Mouse (Mus musculus): ENCODE measurements around the gene Atrnl1. TPM values are rescaled to one million over a fixed set of nuclear protein-coding genes. Genes with fewer than 3 reads are reported as not detected.
A peak's percentile ranks its signal among the peaks of the same experiment; 100 is the strongest.

Atrnl1 gene
- polyA plus RNA-seq, 1 experiment from 2014 or later, result 3.9 TPM

DNA sequence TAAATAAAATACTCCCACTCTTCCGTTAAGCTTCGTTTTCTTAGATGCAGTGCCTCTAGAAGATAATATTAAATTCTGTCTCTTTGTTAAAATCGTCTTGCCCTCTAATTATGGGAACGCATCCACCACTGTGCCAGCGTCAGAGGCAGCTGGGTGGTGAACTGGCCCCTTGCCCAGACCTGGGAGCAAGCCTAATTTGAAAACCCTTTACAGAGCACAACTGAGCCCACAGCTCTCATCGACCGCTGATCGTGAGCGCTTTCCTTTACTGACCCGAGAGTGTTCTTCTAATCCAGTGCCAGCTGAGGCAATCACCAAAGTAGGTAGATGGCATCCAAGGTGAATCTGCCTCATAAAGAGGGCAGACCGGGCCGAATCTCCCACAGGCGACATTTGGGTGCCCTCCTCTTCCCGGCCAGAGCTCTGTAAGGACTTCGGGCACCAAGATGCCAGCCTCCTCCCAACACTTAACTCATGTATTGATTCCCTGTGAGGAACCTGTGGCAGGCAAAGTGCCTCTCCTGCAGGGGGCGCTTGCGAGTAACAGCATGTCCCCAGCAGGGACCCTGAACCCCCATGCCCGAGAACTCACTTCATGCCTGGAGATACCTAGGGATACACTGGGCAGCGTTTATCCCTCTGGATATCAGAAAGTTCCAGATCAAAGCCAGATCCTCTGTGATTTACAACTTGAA, 507.5 kb downstream of the Atrnl1 start:
- Histone ChIP-seq H3K4me1 (replicated peaks; ENCODE audit: control insufficient read depth, insufficient read depth) (0 out of 2 replicates have a peak, but pooled peaks cover 2% of the 10 kb centered on the region), H3K36me3 (ENCODE audit: control insufficient read depth, insufficient read depth, low read length) (no peaks in the 10 kb centered on the region), H3K9me3 (ENCODE audit: control insufficient read depth, low read length) (no peaks in the 10 kb centered on the region), H3K27ac (replicated peaks) (no peak overlapping the region), H3K9ac (ENCODE audit: low read length) (no peak overlapping the region), H3K4me3 (ENCODE audit: low read depth, low read length) (no peak overlapping the region), H3K4me2 (replicated peaks; ENCODE audit: low read depth) (no peak overlapping the region), H3K27me3 (ENCODE audit: control insufficient read depth, insufficient read depth, low read length) (no peaks in the 10 kb centered on the region)
- no peak for ATAC-seq (ENCODE audit: low FRiP score, low TSS enrichment)
- peak; percentile 37 for TF ChIP-seq CTCF (IDR thresholded peaks at IDR 0.05; ENCODE audit: low read depth)
- TF ChIP-seq EP300 (optimal IDR thresholded peaks at IDR 0.05), result no peak
- WGBS, result 83% methylated on average over 19 of the region's 19 CpGs
- DNase-seq (ENCODE audit: low spot score), result no peak

GRCm38 (mm10) chr19:58118864-58119263, 508.0 kb downstream of the Atrnl1 start:
- 80% methylated on average over 11 of the region's 11 CpGs for WGBS
- H3K36me3 ChIP-seq (ENCODE audit: control insufficient read depth, insufficient read depth, low read length), result no peaks in the 10 kb centered on the region
- H3K9ac ChIP-seq (ENCODE audit: low read length), result no peak overlapping the region
- H3K9me3 ChIP-seq (ENCODE audit: control insufficient read depth, low read length), result no peaks in the 10 kb centered on the region
- TF ChIP-seq EP300 (optimal IDR thresholded peaks at IDR 0.05), result no peak
- TF ChIP-seq CTCF (IDR thresholded peaks at IDR 0.05; ENCODE audit: low read depth), result no peak
- H3K4me2 ChIP-seq (replicated peaks; ENCODE audit: low read depth), result no peak overlapping the region
- H3K27me3 ChIP-seq (ENCODE audit: control insufficient read depth, insufficient read depth, low read length), result no peaks in the 10 kb centered on the region
- 0 out of 2 replicates have a peak, but pooled peaks cover 2% of the 10 kb centered on the region for H3K4me1 ChIP-seq (replicated peaks; ENCODE audit: control insufficient read depth, insufficient read depth)
- no peak overlapping the region for H3K4me3 ChIP-seq (ENCODE audit: low read depth, low read length)
- DNase-seq (ENCODE audit: low spot score), result no peak
- ATAC-seq (ENCODE audit: low FRiP score, low TSS enrichment), result no peak
- no peak overlapping the region for H3K27ac ChIP-seq (replicated peaks)

- H3K27me3 ChIP-seq (ENCODE audit: control insufficient read depth, insufficient read depth, low read length), result no peaks in the 10 kb centered on the region
- no peak overlapping the region for H3K4me3 ChIP-seq (ENCODE audit: low read depth, low read length)
- H3K9ac ChIP-seq (ENCODE audit: low read length), result no peak overlapping the region
- H3K27ac ChIP-seq (replicated peaks), result no peak overlapping the region
- no peak for DNase-seq (ENCODE audit: low spot score)
- no peaks in the 10 kb centered on the region for H3K9me3 ChIP-seq (ENCODE audit: control insufficient read depth, low read length)
- H3K36me3 ChIP-seq (ENCODE audit: control insufficient read depth, insufficient read depth, low read length), result no peaks in the 10 kb centered on the region
- H3K4me2 ChIP-seq (replicated peaks; ENCODE audit: low read depth), result no peak overlapping the region
- WGBS, result 28% methylated on average over 13 of the region's 13 CpGs
- 0 out of 2 replicates have a peak, but pooled peaks cover 2% of the 10 kb centered on the region for H3K4me1 ChIP-seq (replicated peaks; ENCODE audit: control insufficient read depth, insufficient read depth)
- peak; percentile 57; the same call in 1 of the 2 replicates for ATAC-seq (ENCODE audit: low FRiP score, low TSS enrichment)
- no peak for TF ChIP-seq CTCF (IDR thresholded peaks at IDR 0.05; ENCODE audit: low read depth)
- no peak for TF ChIP-seq EP300 (optimal IDR thresholded peaks at IDR 0.05)
Observed at GRCm38 (mm10) chr19:58119681-58120173, 508.9 kb downstream of the Atrnl1 start.

GRCm38 (mm10) chr19:58120661-58121060, 509.8 kb downstream of the Atrnl1 start:
- no peak for TF ChIP-seq CTCF (IDR thresholded peaks at IDR 0.05; ENCODE audit: low read depth)
- no peak for TF ChIP-seq EP300 (optimal IDR thresholded peaks at IDR 0.05)
- WGBS, result 91% methylated on average over 9 of the region's 9 CpGs
- H3K36me3 ChIP-seq (ENCODE audit: control insufficient read depth, insufficient read depth, low read length), result no peaks in the 10 kb centered on the region

GRCm38 (mm10) chr19:58121628-58122027, 510.8 kb downstream of the Atrnl1 start:
- Histone ChIP-seq H3K9me3 (ENCODE audit: control insufficient read depth, low read length) (no peaks in the 10 kb centered on the region), H3K4me2 (replicated peaks; ENCODE audit: low read depth) (no peak overlapping the region), H3K36me3 (ENCODE audit: control insufficient read depth, insufficient read depth, low read length) (no peaks in the 10 kb centered on the region), H3K27ac (replicated peaks) (no peak overlapping the region), H3K4me3 (ENCODE audit: low read depth, low read length) (no peak overlapping the region), H3K4me1 (replicated peaks; ENCODE audit: control insufficient read depth, insufficient read depth) (0 out of 2 replicates have a peak, but pooled peaks cover 2% of the 10 kb centered on the region), H3K9ac (ENCODE audit: low read length) (no peak overlapping the region), H3K27me3 (ENCODE audit: control insufficient read depth, insufficient read depth, low read length) (no peaks in the 10 kb centered on the region)
- TF ChIP-seq EP300 (optimal IDR thresholded peaks at IDR 0.05) (no peak), CTCF (IDR thresholded peaks at IDR 0.05; ENCODE audit: low read depth) (no peak)
- DNase-seq (ENCODE audit: low spot score) (no peak), ATAC-seq (ENCODE audit: low FRiP score, low TSS enrichment) (no peak)
- 58% methylated on average over 6 of the region's 6 CpGs for WGBS

More at GRCm38 (mm10) chr19:58120661-58121060, 509.8 kb downstream of the Atrnl1 start:
- DNase-seq (ENCODE audit: low spot score) (no peak), ATAC-seq (ENCODE audit: low FRiP score, low TSS enrichment) (no peak)
- Histone ChIP-seq H3K9ac (ENCODE audit: low read length) (no peak overlapping the region), H3K4me2 (replicated peaks; ENCODE audit: low read depth) (no peak overlapping the region), H3K9me3 (ENCODE audit: control insufficient read depth, low read length) (no peaks in the 10 kb centered on the region), H3K4me3 (ENCODE audit: low read depth, low read length) (no peak overlapping the region), H3K27ac (replicated peaks) (no peak overlapping the region), H3K27me3 (ENCODE audit: control insufficient read depth, insufficient read depth, low read length) (no peaks in the 10 kb centered on the region), H3K4me1 (replicated peaks; ENCODE audit: control insufficient read depth, insufficient read depth) (0 out of 2 replicates have a peak, but pooled peaks cover 2% of the 10 kb centered on the region)

GRCm38 (mm10) chr19:58123620-58124019, 512.8 kb downstream of the Atrnl1 start:
- TF ChIP-seq CTCF (IDR thresholded peaks at IDR 0.05; ENCODE audit: low read depth), result no peak
- H3K27ac ChIP-seq (replicated peaks), result no peak overlapping the region
- no peak overlapping the region for H3K4me3 ChIP-seq (ENCODE audit: low read depth, low read length)
- H3K4me1 ChIP-seq (replicated peaks; ENCODE audit: control insufficient read depth, insufficient read depth), result 0 out of 2 replicates have a peak, but pooled peaks cover 2% of the 10 kb centered on the region
- ATAC-seq (ENCODE audit: low FRiP score, low TSS enrichment) (no peak), DNase-seq (ENCODE audit: low spot score) (no peak)
- 90% methylated on average over 3 of the region's 3 CpGs for WGBS
- H3K9ac ChIP-seq (ENCODE audit: low read length), result no peak overlapping the region
- no peak overlapping the region for H3K4me2 ChIP-seq (replicated peaks; ENCODE audit: low read depth)
- no peaks in the 10 kb centered on the region for H3K9me3 ChIP-seq (ENCODE audit: control insufficient read depth, low read length)
- H3K36me3 ChIP-seq (ENCODE audit: control insufficient read depth, insufficient read depth, low read length), result no peaks in the 10 kb centered on the region
- H3K27me3 ChIP-seq (ENCODE audit: control insufficient read depth, insufficient read depth, low read length), result no peaks in the 10 kb centered on the region

All from stomach, postnatal 0 days (tissue).